Mouse (Mus musculus): ENCODE measurements around the gene Zfp553.

Gene Zfp553

GRCm38 (mm10) chr7:127232622-127233367 is at the start of gene Zfp553, which contains the start of gene Sept1:
Gene Zfp553 (plus strand): TSS chr7:127233061.
Gene Sept1 (minus strand): TSS chr7:127233130.
- DNase-seq: peak; percentile 93 to 94

GRCm38 (mm10) chr7:127183345-127183744 is 49.5 kb upstream of the Zfp553 start:
- no peak for DNase-seq

DNA sequence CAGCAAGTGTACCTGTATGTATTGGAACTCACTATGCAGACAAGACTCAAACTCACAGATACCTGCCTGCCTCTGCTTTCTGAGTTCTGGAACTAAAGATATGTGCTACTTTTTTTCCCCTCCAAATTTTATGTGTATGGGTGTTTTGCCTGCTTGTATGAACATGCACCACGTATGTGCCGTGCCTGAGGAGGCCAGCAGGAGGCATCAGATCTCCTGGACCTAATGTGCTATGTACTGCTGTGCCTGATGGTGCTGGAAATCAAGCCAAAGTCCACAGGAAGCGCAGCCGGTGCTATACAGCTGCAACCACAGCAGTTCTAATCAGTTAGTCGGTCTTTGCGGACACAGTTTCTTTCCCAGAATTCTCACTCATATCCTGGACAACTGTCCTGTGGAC is 49.0 kb upstream of the Zfp553 start:
- DNase-seq: peak in 1 of 2 experiments; percentile 18

- no peak for DNase-seq
Measured at GRCm38 (mm10) chr7:127184720-127185119, 48.1 kb upstream of the Zfp553 start.

- DNase-seq: peak; percentile 49 to 58
Measured at GRCm38 (mm10) chr7:127185601-127186000, 47.3 kb upstream of the Zfp553 start.

DNA sequence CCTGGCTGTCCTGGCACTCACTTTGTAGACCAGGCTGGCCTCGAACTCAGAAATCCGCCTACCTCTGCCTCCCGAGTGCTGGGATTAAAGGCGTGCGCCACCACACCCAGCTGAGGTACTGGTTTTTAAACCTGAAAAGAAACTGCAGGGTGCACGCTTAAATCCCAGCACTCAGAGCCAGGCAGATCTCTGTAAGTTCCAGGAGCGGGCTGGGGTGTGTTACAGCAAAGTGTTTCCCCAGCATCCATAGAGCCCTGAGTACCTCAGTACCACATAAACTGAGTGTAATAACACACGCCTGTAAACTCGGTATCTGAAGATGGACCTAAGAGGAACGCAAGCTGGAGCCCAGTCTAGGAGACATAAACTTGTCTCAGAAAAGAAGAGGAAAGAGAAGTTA is 45.5 kb upstream of the Zfp553 start:
- DNase-seq: no peak

DNA sequence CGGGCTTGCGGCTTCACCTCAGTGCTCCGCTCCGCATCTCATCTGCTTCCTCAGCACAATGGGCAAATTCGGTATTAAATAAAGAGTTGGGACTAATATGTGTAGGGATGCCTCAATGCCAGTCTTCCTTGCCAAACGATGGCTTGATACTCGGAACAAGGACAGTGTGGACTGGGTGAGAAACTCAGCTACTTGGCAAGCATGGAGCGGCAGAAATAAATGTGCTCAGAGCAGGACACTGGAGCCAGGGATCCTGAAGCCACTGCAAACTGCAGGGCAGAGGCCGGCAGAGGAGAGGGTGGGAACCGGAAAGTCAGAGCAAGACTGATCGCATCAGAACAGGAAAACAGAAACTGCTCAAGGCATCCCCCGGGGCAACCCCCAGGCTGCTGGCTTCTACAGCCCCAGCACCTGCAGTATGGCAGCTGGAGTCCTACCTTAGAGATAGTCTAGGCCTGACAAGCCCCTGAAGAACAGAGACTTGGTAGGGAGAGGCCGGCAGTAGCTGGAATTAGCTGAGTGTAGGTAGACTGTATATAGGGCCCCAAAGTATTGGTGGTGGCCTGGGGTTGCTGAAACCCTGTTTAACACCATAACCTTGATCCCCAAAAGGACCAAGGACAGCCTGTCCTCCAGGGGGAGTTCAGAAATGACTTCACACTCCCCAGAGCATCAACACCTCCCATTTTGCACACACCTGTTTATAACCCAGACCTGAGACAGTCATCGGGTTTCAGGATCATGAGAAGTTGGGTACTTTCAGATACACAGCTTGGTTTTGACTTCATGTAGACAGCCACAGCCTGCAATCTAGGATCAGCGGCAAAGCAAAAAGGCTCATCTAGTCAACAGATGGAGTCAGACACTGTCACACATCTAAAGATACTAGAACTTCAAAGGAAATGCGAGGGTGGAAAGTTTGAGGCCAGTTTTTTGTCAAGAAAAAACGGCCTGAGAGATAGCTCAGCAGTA is 44.3 kb upstream of the Zfp553 start:
- DNase-seq: no peak

- DNase-seq: no peak
Measured at GRCm38 (mm10) chr7:127190672-127191071, 42.2 kb upstream of the Zfp553 start.

DNA sequence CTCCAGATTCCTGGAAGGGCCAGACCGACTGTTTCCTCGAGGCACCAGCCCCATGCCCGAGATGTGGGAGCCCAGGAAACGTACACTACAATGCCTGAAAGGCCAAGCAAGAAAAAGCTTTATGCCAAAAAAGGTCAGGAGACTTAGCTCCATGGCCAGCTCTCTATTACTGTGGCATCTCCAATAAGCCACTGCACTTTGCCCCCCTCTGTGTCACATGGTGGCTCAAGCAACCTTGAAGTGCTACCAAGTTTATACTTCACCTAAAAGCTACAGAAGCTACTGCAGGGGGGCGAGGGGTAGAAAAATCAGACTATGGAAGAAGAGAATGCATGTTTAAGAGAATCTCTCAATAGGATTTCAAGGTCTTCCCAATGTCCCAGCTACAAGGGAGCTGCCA is 39.9 kb upstream of the Zfp553 start:
- DNase-seq: no peak

DNA sequence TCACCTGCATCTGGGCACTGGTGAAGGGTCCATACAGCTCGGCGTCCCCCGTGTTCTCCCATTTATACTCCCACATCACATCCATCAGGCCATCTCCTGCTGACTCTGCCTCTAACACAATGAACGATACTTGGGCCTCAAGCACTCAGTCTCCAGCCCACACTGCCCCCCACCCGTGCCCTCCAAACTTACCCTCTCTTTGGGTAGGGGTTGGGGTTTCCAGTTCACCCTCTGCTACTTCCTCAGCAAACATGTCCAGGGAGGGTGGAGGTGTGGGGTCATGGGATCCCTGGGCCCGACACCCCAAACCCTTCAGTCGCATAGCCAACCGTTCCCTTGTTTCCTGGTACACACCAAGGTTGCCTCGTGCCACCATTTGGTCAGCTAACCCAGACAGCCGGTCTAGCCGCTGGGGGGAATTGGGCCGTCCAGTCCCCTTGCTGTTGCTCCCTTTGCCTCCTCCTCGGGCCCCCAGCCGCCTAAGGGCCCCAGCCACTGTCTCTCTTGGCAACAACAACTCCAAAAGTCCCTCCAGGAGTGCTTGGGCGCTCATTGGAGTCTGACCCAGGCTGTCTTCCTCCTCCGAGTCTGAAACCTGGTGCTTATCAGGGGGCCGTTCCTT is 38.7 kb upstream of the Zfp553 start:
- no peak for DNase-seq

DNA sequence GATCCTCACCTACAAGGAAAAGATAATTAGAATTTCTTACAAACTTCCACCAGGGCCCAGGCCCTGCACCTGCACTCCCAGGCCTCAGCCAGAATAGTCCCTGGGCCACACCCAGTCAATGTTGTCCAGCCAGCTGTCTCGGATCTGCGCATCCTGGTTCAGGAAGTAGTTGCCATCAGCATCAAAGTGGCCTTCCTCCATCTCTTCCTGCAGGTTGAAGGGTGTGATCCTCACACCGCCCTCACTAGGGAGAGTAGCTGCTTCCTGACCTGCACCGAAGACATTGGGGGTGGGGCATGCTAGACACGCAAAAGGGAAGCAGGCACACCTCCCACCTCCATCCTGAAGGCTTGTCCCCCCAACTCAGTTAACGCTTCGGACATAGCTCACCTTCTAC is 38.2 kb upstream of the Zfp553 start:
- DNase-seq: no peak

DNA sequence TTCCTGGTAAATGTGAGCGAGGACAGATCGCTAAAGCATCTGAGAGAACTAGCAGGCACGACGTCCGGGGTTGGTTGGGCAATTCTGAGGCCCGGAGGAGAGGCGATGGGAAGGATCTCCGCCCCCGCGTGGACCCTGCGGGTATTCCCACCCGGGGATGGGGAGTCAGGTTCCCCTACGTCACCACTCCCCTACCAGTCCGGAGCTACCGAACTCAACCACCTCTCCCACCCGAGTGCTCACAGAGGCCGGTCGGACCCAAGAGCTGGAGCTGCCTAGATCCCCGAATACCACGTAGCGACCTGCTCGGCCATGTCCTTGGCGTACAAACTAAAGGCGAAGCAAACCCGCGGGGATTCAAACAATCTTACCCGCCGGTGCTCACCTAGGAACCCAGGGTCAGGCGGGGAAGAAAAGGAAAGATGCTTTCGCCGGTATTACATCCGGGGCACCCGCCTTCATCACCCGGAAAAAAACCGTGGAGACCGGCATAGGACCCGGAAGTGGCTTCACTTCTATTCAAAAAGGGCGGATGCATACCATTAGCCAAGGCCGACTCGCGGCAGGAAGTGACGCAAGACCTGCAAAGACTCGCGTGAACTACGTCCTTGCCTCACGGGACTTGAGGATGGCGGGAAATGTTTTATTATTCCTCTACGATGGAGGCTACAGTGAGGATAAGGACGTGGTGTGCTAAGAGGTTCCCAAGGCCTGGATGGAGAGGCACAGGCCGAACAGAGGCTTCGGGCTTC is 37.1 kb upstream of the Zfp553 start, which contains the start of gene Cd2bp2:
Gene Cd2bp2 (minus strand): TSS at position 507 of the 752 bp plus-strand sequence.
- DNase-seq: peak; percentile 97

GRCm38 (mm10) chr7:127196484-127196883 is 36.4 kb upstream of the Zfp553 start:
- no peak for DNase-seq

DNA sequence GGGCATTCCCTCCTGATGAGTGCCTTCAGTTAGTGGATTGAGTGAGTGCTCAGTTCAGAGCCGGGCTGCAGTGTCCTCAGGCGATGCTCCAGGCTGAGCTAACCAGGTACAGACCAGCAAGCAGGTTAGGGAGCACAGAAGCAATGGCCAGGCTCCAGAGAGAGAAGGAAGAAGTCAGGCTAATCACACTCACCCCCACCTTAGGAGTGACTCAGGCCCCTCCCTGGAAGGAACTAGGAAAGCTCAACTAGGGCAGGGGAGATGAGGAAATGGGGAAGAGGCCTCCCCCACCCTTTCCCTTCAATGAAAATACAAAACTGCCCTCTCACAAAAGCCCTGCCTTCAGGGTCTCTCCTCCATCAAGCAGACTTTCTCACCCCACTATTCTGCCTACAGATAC is 26.3 kb upstream of the Zfp553 start:
- no peak for DNase-seq

GRCm38 (mm10) chr7:127207374-127208294 is 25.2 kb upstream of the Zfp553 start:
- DNase-seq: peak; percentile 43 to 58

GRCm38 (mm10) chr7:127208295-127208552 is 24.6 kb upstream of the Zfp553 start, which contains the start of gene Tbc1d10b:
Gene Tbc1d10b (minus strand): TSS chr7:127208468.
- DNase-seq: no peak

GRCm38 (mm10) chr7:127208553-127209438 is 24.1 kb upstream of the Zfp553 start, which contains the start of gene Mylpf:
Gene Mylpf (plus strand): TSS chr7:127208890.
- peak; percentile 96 to 98 for DNase-seq

GRCm38 (mm10) chr7:127209851-127210250 is 23.0 kb upstream of the Zfp553 start:
- no peak for DNase-seq

DNA sequence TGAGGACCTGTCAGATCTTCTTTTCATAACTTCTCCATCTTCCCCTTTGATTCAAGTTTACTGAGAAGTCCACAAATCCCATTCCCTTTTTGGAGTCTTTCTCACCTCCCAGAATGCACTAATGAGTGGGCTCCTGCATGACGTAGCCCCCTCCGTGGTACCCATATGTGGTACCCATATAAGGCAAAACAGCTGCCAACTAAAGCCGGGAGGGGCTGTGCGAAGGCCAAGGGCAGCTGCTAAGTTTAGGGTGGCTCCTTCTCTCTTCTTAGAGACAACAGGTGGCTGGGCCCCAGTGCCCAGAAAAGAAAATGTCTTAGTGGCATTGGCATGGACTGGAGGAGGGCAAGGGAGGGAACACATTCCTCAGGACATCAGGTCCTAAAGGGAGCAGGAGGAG is 22.6 kb upstream of the Zfp553 start:
- no peak for DNase-seq

Measured in cerebellum, postnatal 10 days (tissue).